Mouse (Mus musculus): ENCODE data around the gene Gadd45gip1.
A peak's percentile ranks its signal among the peaks of the same experiment; 100 is the strongest.
"Not testable (repeated sequence)": the region's sequence is repeated elsewhere in the genome, so short reads cannot be mapped to it uniquely, and the experiment has no call there.

The Gadd45gip1 gene

DNA sequence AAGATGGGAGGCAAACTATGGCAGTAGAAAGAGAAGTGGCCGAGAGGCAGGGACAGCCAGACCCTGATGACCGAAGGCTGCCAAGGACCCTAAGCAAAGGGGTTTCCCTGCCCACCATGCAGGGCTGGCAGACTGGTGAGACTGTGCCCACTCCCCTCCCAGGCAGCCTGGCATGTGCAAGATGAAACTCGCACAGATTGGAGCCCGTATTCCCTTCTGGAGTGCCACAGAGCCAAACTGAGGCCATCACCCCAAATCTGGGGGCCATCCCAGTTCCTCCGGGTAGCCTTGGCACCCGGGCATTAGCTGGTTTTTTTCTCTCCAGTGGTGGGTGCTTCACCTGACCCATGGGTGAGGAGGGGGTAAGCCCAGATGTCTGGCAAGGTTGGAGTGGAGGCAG lies 33.4 kb upstream of the Gadd45gip1 start:
- no peak for DNase-seq

GRCm38 (mm10) chr8:84798446-84799135 lies 32.7 kb upstream of the Gadd45gip1 start:
- no peak for DNase-seq

DNA sequence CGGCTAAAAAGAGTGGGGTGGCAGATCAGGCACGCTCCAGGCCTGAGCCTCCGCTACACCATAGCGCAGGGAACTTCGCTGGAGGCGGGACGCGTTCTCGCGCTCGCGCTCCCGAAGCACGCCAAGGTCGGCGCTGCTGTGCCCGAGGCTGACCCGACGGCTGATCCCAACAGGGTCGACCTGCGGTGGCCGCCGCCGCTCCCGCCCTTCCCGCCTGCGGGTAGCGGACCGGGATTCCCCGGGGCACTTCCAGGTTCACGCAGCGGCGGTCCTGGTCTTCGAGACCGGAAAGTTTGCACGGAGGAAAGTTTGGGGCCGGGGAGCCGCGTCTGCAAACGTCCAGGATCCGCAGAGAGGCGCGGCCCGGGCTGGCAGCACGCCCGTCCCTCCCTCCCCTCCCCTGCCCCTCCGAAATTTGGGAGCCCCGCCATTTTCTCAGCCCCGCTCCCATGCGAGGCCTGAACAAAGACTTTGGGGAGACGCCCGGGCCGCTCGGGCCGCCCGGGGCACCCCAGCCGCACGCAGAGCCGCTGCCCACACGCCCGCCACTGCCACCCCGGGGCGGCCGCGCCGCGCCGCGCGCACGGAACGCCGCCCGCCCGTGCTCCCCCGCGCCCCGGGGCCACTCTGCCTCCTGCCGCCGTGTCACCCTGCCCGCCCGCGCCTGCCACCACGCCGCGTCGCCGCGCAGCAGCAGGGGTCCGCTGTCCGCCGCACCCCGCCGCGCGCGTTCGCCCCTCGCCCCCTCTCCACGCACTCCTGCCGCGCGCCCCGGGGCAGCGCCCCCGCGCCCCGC lies 32.0 kb upstream of the Gadd45gip1 start:
- DNase-seq: peak; percentile 66

- DNase-seq: peak; percentile 72
These were observed 31.1 kb upstream of the Gadd45gip1 start, which contains the start of gene Nfix for GRCm38 (mm10) chr8:84799999-84800831. TSS of gene Nfix (minus strand) at chr8:84800344.

GRCm38 (mm10) chr8:84806031-84806430 lies 25.3 kb upstream of the Gadd45gip1 start:
- DNase-seq: no peak

GRCm38 (mm10) chr8:84809109-84809940 lies 22.0 kb upstream of the Gadd45gip1 start:
- no peak for DNase-seq

DNA sequence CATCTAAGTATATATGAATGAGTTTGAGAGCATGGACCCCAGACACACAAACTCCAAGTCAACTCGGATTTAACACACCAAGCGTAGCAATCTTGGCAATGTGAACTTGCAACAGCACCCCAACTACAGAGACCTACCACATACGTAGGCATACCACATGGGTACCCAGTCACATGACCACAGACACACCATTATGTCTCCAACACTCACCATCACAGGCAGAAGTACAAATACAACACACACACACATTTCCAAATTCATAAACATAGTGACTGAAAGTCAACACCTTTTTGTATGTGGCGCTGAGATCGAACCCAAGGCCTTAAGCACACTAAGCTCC lies 21.4 kb upstream of the Gadd45gip1 start:
- DNase-seq: no peak

- DNase-seq: peak; percentile 97
These were observed 20.4 kb upstream of the Gadd45gip1 start for GRCm38 (mm10) chr8:84810896-84811295.

GRCm38 (mm10) chr8:84811303-84811702 lies 20.0 kb upstream of the Gadd45gip1 start:
- DNase-seq: no peak

DNA sequence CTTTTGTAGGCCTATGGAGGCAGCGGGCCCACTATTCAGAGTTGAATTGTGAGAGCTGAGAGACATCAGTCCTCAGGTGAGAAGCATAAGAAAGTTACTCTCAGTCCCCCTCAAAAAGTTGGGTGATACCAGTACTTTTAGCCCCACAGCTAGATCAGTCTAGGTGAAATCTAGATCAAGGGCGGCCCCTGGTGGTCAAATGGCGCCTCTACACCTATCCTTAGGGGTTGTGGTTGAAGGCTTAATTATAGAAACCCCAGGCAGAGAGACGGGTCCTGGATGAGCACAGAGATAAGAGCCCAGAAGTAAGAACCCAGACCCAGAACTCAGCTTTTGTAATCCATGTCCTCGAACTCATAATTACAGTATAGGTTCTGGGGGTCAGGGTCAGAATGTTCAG lies 18.3 kb upstream of the Gadd45gip1 start:
- DNase-seq: peak; percentile 86

GRCm38 (mm10) chr8:84813830-84814229 lies 17.5 kb upstream of the Gadd45gip1 start:
- DNase-seq: no peak

DNA sequence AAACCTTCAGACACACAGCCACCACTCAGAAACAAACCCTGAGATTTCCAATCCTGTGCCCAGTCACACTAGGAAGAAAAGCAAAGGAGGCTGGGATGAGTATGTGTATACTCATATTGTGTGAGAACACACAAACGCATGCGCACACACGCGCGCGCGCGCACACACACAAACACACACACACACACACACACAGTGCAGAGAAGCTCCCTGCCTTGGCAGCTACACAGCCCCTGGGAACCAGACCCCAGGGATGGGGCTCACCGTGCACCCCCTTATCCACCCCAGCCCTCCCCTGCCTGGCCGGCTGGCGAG lies 17.1 kb upstream of the Gadd45gip1 start:
- DNase-seq: no peak

- peak; percentile 65 for DNase-seq
These were observed 16.5 kb upstream of the Gadd45gip1 start for GRCm38 (mm10) chr8:84814555-84815441.

- DNase-seq: peak; percentile 97
These were observed 15.8 kb upstream of the Gadd45gip1 start for GRCm38 (mm10) chr8:84815547-84815946.

- no peak for DNase-seq
These were observed 15.2 kb upstream of the Gadd45gip1 start for GRCm38 (mm10) chr8:84816117-84816516.

DNA sequence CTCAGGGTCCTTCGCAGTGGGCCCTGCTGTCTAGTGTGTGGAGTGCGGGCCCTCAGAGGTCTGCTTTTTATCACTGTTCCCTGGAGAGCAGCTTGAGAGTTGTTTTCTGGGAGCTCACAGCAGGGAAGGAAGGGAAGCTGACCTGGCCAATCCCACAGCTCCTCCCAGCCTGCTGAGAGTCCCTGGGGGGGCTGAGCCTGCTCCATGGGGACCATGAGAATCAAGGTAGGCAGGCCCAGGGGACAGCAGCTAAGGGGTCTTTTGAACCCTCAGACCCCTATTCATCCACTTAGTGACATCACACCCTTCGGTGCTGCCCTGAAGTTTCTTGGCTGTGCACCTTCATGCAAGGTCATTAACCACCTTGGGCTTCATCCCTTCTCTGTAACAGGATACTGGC lies 8.6 kb upstream of the Gadd45gip1 start, which contains the start of gene Dand5:
Gene Dand5 (minus strand): TSS at position 101 of the 400 bp plus-strand sequence.
- DNase-seq: no peak

GRCm38 (mm10) chr8:84823653-84824052 lies 7.7 kb upstream of the Gadd45gip1 start:
- DNase-seq: peak; percentile 76

DNA sequence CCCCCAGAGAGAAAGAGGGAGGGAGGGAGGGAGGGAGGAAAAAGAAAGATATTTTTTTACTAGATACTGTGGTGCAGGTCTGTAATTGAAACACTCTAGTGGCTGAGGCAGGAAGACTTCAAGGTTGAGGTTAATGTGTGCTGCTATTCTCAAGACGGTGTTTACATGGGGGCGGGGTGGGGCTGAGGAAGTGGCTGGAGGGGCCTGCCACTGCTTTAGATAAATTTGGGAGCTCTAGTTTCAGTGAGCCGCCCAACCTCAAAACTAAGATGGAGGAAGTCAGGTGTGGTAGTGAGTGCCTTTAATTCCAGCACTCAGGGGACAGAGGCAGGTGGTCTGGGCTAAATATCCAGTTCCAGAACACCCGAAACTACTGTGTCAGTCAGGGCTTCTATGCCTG lies 5.7 kb upstream of the Gadd45gip1 start:
- DNase-seq: no peak

- not testable (repeated sequence) for DNase-seq
These were observed 4.8 kb upstream of the Gadd45gip1 start for GRCm38 (mm10) chr8:84826518-84826917.

GRCm38 (mm10) chr8:84832034-84832717 lies 854 bp downstream of the Gadd45gip1 start:
- peak; percentile 81 for DNase-seq
